Mouse (Mus musculus) heart, adult 18-20 months (tissue): ENCODE results near the gene Zfp819. TPM values are rescaled to one million over a fixed set of nuclear protein-coding genes. Genes with fewer than 3 reads are reported as not detected.
A peak's percentile ranks its signal among the peaks of the same experiment; 100 is the strongest.

Experiments
- DNase-seq, 2 experiments: peaks; one replicate each; pipeline ENCODE4 v3.0.0; 2021 to 2022; ENCODE audit warnings: mixed read lengths in 1 of 2
- long read RNA-seq, 2 experiments: library from polyadenylated mRNA; stranded (forward); transcript quantifications; one replicate each; pipeline ENCODE4 v2.0.0; 2021
- total RNA-seq, 2 experiments: library from RNA; stranded (reverse); gene quantifications; 2 replicates each; pipeline ENCODE4 v1.2.3; 2021

Gene Zfp819
- total RNA-seq, result not detected
- long read RNA-seq, experiment 1, result 0 reads
- long read RNA-seq, experiment 2, result 0 reads

DNA sequence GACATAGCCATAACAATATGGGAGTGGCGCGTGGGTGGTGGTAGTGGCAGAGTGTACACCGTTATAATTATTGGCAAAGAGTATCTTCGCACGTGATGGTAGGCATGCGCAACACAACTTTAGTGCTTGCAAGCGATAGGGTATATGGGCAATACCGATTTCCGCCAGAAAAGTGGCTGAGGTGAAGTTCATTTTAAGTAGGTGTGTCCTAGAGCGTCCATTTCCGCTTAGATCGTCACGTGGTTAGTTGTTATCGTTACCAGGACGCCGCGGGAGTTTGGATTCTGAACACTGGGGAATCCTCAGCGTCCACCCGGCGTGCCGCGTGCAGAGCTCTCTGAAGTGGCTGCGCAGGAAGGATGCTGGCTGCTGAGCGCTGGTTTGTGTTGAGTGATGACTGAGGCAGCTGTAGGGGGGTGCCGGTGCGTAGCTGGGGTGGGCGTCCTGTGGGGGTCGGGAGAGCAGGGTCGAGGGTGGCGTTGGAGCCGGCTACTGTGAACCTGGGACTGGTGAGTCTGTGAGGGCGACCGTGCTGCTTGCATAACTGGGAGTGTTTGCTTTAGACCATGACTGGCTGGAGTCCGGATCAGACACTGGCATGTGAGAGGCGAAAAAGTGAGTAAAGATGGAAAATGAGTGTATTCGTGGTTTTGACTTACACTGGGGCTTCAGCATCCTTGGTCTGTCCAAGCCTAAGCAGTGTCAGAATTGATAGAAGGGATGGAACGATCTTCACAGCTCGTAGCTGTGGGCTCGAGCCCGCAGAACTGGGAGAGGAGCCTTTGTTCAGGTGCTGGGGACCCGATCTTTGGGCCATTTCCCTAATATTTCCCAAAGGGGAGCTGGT, at the start of gene Zfp819:
TSS of gene Zfp819 (plus strand) at position 274 of the 847 bp plus-strand sequence.
- DNase-seq, result peak; percentile 25 to 44

DNA sequence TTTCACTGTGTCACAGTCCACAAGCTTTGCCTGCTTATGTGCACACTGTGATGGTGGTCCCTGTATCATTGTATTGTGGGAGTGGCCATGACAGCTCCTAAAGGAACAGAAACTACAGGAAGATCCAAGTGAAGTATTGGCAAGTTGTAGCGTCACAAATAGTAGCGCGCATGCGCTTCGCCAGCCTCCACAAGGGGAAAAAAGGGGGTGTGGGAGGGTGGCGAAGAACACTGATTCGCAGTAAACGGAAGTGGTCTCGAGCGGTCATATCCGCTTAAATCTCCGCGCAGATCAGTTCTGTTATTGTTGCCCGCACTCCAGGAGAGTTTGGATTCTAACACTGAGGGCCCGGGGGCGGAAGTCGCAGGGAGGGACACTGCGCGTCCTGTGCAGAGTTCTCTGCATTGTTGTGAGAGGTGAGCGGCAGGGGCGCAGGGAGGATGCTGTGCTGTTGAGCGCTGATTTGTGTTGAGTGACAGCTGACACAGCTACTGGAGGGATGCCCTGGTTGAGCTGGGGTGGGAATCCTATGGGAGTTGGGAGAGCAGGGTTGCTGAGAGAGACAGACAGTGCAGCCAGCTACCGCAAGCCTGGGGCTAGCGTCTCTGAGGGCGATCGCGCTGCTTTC, 44.8 kb upstream of the Zfp819 start, which contains the start of gene Zfp658:
TSS of gene Zfp658 (plus strand) at position 251 of the 628 bp plus-strand sequence.
- DNase-seq, result peak; percentile 89 to 90

DNA sequence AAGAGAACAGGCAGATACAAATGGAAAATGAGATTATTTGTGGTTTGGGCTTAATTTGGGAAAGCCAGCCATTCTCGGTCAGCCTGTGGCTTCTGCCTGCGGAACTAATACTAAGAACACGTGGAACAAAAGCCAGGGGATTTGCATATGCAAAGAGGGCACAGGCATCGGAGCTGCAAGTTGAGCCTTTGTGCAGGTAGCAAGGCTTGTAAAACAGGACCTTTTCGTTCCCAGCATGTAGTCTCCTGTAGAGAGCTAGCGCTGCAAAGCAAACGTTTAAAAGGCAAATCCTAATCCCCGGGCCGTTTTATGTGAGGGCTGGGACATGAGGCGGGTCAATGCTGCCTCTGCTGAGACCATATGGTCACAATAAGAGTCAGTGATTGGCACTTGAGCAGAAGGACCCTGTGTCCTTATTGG, 44.3 kb upstream of the Zfp819 start:
- DNase-seq, result no peak

DNA sequence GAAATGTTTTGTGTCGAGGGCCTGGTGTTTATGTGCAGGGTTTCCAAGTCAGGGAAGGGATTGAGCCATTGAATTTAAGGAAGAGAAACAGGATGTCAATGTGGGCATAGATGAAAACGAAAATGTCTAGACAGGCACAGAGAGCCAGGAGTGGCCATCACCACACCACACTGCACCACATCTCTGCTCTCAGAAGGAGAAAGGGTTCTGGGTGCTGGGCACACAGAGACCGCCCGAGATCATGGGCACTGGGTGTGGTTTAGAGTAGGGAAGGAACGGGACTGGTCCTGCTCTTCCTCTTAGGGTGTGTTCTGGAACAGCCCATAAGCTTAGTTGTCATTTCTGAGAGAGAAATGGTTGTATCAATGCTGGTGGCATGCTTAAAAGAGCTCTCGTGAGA, 43.7 kb upstream of the Zfp819 start:
- peak; percentile 18 to 21 for DNase-seq

DNA sequence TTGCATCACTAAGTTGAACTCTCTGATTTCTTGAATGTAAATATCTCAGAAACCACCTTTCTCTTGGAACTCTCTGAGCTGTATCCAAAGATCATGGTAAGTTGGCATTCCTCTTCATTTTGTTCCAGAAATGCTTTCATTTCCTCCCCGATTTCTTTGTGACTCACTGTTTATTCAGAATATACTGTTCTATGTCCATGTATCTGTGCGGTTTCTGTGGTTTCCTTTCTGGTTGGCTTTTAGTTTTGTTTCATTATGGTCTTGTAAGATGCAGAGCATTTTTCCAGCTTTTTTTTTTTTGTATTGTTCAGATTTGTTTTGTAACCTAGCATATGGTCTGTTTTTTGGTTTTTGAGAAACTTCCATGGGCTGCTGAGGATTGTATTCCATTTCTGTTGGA, 35.8 kb upstream of the Zfp819 start:
- DNase-seq, result no peak

DNA sequence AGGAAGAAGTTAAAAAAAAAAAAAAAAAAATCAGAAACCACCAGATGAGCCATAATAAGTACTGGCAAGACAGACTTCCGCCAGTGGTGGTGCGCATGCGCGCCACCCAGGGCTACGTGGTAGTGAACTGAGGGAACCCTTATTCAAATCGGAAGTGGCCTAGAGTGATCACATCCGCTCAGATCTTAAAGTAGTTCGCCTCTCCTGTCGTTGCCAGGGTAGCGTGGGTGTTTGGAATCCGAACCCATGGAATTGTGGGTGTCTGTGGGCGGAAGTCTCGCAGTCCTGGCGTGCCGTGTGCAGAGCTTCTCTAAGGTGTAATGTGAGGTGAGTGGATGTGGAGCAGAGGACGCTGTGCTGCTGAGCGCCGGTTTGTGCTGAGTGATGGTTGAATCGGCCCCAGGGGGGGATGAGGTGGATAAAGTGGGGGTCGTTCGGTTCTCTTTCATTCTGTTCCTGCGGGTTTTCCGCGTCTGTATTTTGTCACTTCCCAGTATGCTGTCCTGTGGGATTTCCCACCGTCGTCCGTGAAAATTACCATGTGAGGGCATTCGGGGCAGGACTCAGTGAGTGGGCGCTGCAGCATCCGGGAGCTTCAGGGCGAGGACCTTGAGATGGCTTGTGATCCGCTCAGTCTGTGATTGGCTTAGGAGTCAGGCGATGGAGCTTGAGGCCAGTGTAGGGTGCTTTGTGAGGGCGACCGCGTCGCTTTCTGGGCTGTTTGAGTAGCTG, 27.4 kb upstream of the Zfp819 start, which contains the start of gene Zfp719:
TSS of gene Zfp719 (plus strand) at position 171 of the 732 bp plus-strand sequence.
- peak; percentile 91 to 95 for DNase-seq

DNA sequence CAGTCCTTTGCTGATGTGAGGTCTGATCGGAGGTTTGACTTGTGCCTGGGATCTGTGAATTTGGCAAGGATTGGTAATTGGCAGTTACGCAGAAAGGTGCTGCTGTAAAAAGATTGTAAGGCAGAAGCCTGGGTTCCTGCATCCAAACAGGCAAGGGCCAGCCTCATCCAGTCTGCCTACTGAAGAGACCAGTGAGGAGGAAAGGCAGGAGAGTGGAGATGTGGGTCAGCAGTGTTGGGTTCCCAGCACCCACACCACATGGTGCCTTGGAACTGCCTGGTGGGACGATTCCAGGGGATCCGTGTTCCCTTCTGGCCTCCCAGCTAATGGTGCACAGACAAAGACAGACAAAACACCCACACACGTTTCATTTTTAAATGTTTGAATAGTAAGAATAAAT, 26.4 kb upstream of the Zfp819 start:
- DNase-seq, result no peak

DNA sequence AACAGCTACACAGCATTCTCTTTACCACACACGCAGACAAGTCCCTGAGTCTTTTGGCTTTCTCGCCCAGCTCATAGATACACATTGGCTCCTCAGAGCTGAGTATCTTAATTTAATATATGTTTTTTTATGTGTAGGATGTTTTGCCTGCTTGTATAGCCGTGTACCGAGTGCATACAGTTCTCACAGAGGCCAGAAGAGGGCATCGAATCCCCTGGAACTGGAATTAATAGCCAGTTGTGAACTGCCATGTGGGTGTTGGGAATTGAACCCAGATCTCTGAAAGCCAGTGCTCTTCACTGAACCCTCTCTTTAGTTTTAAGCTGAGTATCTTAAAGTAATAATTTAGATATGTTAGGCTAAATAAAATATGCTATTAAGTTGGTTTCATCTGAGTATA, 22.2 kb upstream of the Zfp819 start:
- DNase-seq, result no peak

DNA sequence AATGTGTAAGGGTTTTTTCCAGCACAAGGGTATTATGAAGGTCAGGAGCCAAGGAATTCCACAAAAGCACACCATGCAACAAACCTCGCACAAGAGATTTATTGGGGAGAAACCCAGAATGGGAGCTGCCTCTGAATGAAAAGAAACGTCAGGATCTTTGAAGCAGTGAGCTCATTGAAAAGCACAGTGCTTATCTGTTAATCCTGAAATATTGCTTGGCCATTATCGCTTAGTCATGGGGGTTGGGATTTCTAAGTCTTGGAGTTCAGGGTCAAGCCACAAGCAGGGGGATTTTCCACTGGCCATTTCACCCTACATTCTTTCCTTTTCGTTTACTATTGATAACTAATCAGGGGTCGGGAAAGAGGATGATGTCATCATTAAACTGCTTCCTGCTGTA, 5.1 kb upstream of the Zfp819 start:
- DNase-seq, result no peak

DNA sequence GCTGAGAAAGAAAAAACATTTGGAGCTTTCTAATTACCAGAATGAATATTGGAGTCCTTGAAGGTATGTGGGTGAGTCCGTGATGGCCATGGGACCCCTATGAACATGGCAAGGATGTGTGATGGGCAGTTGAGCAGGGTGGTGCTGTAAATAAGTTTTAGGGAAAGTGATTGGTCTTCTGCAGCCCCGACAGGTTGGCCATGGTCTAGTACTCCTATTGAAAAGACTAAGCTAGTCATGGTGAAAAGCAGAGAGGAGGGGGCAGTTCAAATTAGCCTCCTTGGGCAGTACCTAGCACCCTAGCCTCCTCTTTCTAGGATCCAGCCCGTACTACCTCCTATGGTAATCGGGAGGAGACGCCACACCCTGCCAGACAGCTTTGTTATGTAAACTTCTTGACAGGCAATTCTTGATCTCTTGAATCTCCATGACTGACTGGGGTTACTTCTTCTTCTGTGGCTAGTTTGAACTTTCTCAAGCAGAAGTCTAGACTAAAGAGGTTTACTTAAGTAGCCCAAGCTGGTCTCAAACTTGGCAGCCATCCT, 846 bp downstream of the Zfp819 start:
- no peak for DNase-seq

DNA sequence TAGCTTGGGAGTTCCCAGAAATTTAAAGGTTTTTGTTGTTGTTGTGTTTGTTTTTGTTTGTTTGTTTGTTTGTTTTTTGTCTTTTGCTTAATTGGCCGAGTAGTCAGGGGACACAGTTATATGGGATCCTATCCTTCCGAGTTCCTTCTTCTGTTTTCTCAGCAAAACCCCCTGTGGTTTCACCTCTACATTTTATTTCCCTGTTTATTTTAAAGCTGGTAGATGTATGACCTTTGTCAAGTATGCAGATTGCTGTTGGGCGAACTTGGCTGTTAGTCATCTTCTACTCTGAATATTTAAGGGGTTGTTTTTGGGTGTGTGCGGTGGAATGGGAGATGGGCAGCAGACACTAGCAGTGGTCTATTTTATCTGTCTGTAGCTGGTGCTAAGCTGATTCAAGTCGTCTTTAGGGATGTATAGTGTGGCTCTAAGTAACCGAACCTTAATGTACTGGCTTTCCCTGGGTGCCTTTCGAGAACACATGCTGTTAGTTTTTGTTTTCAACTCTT, 1.4 kb downstream of the Zfp819 start:
- no peak for DNase-seq

DNA sequence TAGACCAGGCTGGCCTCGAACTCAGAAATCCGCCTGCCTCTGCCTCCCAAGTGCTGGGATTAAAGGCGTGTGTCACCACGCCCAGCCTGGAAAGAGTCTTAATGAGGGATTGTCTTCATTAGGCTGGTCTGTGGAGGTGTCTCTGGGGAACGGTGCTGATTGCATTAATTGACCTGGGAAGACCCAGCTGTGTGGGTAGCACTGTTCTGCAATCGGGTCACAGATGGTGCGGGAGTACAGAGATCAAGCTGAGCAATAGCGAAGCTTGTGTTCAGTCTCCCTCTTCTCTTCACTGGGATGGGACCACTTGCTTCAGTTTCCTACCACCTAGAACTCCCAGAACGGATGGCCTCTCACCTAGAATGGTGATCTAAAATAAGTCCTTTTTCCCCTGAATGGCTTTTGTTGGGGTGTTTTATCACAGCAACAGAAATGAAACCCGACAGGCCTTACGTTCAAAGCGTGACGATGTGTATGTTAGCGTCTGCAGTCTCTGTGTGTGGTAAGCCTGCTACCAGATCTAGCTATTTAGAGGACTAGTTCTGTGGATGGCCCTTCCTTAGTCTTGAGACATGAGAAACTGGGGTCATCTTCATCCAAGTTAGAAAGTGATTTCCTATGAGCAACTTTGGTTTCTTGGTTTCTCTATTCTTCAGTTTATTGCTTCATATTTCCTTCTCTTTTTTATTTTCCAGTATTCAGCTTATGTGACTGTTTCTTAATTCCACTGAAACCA, 7.0 kb downstream of the Zfp819 start:
- no peak for DNase-seq

DNA sequence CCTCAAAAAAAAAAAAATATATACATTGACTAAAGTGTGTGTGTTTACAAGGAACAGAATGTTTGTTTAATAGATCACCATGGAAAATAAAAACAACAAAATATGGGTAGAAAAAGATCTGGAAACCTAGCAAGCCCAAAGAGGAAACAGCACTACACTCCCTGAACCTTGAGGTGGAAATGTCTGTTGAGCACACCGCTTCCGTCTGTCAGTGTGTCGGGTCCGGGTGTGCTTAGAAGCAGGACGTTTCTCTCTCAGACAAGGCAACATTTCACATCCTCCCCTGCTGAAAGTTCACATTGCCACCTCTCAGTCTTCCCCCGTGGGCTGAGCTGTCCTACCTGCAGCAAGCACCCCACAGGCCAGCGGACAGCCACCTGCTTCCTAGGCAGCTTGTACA, 16.0 kb downstream of the Zfp819 start:
- no peak for DNase-seq

DNA sequence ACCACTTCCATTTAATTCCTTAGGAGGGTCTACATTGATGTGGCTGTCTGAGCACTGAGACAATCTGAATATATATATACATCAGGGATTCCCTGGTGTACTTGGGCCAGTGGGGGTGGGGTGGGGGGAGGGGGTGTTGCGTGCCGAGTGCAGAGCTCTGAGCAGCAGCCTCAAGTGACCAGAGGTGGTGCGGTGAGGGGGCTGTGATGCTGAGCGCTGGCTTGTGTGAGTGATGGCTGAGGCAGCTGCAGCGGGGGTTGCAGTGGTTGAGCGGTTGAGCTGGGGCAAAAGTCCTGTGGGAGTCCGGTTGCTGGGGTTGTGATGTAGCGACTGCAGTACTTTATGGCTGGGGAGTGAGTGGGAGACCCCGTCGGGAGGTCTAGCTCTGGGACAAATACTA, 16.9 kb downstream of the Zfp819 start:
- no peak for DNase-seq

DNA sequence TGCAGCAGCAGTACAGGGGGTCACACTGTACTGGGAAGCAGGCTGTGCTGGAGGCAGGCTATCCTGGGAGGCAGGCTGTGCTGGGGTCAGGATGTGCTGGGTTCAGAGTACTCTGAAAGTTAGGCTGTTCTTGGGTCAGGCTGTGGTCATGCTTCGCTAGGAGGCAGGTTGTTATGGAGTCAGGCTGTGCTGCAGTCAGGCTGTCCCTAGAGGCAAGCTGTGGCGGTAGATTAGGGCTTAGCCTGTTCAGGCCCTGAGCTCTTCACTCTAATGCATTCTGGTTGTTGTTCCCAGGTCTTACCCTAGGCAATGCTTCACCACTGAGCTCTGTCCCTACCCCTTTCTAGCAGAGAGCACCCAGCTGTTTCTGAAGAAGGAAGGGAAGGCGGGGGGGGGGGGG, 18.1 kb downstream of the Zfp819 start:
- no peak for DNase-seq

DNA sequence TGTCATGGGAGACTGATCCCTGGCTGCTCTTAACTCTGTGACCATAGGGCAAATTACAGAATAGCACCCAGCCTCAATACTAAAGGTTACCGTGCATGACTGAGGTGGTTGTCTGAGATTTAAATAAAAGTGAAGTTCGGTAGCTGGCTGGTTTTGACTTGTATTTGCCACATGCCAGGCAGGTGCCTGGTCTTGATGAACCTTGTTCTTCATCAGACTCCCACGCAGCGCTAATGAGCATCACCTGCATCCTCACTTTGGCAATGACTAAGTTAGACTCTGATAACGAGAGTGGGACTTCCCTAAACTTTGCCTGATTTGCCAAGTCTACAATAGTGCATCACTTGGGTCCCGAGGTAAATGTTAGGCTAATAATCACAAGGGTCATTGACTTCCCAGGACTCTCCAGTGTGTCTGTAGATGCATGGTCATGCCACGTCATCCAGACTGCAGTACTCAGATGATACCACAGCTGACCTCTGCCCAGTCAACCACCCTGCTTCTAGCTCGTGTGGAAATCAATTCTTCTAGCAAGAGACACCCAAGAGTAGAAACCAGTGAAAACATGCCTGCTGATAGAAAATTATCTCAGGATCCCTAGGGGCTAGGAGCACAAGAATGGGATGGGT, 18.9 kb downstream of the Zfp819 start:
- no peak for DNase-seq

DNA sequence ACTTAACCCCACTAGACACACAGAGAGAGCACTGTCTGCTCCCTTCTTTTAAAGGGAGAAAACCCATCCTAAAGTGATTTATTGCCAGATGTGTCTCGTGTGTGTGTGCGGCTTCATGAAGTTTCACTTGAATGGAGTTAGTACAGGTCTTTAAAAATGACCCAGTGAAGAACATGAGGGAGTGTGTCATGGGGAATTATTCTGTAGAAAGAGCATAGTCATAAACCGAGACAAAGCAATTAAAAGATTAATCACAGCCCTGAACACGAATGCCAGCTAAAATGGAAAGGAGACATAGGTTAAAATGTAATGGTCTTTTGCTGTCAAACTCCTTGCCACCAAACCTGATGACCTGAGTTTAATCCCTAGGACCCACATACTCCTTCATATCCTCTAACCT, 27.0 kb downstream of the Zfp819 start:
- no peak for DNase-seq

DNA sequence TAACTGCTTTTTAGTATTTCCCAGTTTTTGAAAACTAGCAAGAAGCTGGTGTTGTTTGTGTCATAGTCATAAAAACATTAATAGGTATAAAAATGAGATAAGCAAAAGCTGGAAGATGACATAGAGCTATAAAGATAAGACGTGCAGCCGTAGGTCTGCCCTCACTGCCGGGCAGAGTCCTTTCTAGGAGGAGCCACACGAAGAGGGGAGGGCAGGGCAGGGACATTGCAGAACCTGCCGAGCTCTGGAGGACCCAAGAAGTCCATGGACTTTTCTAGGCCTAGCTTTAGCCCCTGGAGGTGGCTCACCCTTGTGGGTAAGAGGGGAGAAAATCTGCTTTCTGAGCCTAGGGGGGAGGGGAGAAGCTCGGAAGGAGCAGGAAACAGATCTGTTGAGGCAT, 27.5 kb downstream of the Zfp819 start, which contains the start of gene Ceacam18:
TSS of gene Ceacam18 (plus strand) at position 208 of the 400 bp plus-strand sequence.
- no peak for DNase-seq

DNA sequence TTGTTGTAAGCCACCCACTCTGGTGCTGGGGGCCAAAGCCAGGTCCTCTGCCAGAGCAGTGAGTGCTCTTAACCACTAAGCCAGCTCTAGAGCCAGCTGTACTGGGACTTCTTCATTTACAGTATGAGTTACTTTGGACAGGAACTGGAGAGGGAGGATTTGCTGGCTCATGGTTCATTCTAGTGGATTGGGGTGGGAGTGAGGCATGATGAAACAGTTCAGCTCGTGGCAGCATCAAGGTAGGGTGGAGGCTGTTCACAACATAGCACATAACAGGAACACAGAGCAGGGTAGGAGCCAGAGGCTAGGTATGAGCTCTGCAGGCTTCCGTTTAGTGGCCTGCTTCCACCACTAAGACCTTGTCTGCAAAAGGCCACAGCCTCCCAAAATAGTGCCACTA, 29.2 kb downstream of the Zfp819 start:
- no peak for DNase-seq

DNA sequence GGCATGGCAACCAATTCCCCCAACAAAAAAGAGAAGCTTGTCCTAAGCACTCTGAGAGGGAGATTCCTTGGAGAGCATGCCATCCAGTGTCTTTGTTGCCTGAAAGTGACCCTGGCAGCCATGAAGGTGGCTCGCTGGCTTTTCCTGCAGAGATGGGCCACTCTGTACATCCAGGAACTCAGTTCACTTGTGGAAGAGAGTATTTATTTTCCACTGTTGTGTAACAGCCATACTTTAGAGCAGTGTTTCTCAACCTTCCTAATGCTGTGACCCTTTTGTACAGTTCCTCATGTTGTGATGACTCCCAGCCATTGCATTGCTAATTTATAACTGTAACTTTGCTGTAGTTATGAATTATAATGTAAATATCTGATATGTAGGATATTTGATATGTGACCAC, 30.1 kb downstream of the Zfp819 start:
- DNase-seq, result no peak

DNA sequence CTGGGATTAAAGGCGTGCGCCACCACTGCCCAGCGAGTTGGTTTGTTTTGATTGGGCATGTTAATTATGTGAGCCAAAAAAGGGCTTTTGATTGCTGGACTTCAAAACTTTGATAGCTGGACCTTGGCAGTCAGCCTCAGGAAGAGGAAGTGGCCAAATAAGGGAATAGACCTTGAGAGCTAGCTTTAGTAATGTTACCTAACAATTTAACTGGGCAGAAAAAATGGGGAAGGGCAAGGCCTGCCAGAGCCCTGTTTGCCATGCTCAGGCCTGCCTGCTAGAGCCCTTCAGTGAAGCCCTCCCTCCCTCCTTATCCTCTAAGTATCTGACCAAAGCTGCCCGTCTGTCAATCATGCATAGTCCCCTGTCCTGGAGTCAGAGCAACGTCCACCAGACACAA, 35.6 kb downstream of the Zfp819 start:
- DNase-seq, result no peak
